Mouse (Mus musculus) myocyte (in vitro differentiated cells): ENCODE data around the gene Aim2.

Source experiments
- CEBPB ChIP-seq: IDR thresholded peaks from 2 replicates; pipeline ENCODE4 v1.6.1; 2011; ENCODE audit warnings: mild to moderate bottlenecking, moderate library complexity; ENCODE audit not compliant: poor library complexity, insufficient read depth, severe bottlenecking
- MAX ChIP-seq: IDR thresholded peaks from one replicate; pipeline ENCODE4 v1.6.1; 2011; ENCODE audit warnings: low read depth, mild to moderate bottlenecking, control low read depth

DNA sequence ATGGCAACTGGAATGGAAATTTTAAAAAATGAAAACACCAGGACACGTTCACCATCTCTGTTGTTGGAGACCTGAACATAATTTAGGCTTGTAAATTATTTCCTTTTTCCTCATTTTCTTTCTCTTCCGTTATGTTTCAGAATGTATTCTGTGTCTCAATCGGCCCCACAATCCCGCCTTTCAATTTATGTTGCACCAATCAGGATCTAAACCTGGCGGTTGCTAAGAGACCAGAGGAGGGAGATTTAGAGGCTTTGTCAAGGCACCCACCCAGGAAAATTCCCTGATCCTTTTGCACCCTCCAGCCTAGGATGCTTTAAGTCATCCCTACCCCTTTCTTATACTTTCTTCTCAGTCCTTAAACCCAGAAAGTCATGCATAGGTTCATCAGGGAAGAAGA is 20.9 kb upstream of the Aim2 start:
- TF ChIP-seq CEBPB = no peak
- TF ChIP-seq MAX = no peak
